ENCODE assay signal across 8 mouse cellular contexts in the genomic region with DNA sequence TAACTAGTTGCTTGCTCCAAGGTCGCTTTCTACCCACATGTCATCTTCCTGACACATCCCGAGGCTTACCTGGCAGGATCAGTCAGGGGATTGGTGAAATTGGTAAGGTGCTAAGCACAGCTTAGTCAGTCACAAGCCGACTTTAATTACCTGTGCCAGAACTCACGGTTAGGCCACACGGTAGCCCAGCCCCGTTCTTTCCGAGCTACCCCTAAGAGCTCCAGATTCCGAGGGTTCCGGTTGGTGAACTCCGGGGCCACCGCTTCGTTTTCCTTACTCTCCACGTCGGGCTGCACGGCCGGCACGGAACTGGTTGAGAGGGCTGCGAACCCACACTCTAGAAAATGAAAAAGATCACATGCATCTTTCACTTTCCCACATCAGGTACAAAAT. TPM values are rescaled to one million over a fixed set of nuclear protein-coding genes. Genes with fewer than 3 reads are reported as not detected.
DNase-seq lines count a peak whose midpoint lies in the region; ATAC-seq and TF ChIP-seq lines count a peak whose summit lies in the region.

A gene (plus strand): TSS at position 214 of the 393 bp plus-strand sequence.

- under 1% methylated on average over 18 of the region's 18 CpGs for WGBS in lung, embryonic 14.5 days
- 2% methylated on average over 18 of the region's 18 CpGs for WGBS in forebrain, embryonic 14.5 days
- 2% methylated on average over 18 of the region's 18 CpGs for WGBS in hindbrain, embryonic 11.5 days
- under 1% methylated on average over 18 of the region's 18 CpGs for WGBS in limb, embryonic 14.5 days

- no peak for DNase-seq in lung, embryonic 14.5 days
- DNase-seq in lung, adult 18-20 months = no peak
- DNase-seq in adrenal gland, postnatal 25 days = peak; percentile 14
- no peak for DNase-seq in forebrain, embryonic 14.5 days (ENCODE audit: low spot score)
- DNase-seq in hindbrain, embryonic 11.5 days (ENCODE audit: low spot score) = no peak
- DNase-seq in limb, embryonic 14.5 days (ENCODE audit: low spot score) = no peak
- DNase-seq in retina, embryonic 14.5 days (ENCODE audit: low spot score) = peak; percentile 12
- DNase-seq in urinary bladder, postnatal 14 days (ENCODE audit: low spot score) = no peak

- no peak for TF ChIP-seq POLR2A in limb, embryonic 14.5 days (IDR thresholded peaks at IDR 0.05; ENCODE audit: borderline replicate concordance, extremely low read depth, insufficient read depth, insufficient read length)

- H3K27me3 ChIP-seq in lung, embryonic 14.5 days (ENCODE audit: insufficient read depth, low read length) = no peaks in the 10 kb centered on the region
- H3K27me3 ChIP-seq in forebrain, embryonic 14.5 days (replicated peaks; ENCODE audit: control insufficient read depth, insufficient read depth, low read length) = no peaks in the 10 kb centered on the region
- H3K27me3 ChIP-seq in hindbrain, embryonic 11.5 days (ENCODE audit: control insufficient read depth, insufficient read depth, low read length) = no peaks in the 10 kb centered on the region
- no peaks in the 10 kb centered on the region for H3K27me3 ChIP-seq in limb, embryonic 14.5 days (ENCODE audit: control insufficient read depth, insufficient read depth, low read length)

- H3K36me3 ChIP-seq in lung, embryonic 14.5 days (ENCODE audit: insufficient read depth) = peaks cover 57% of the 10 kb centered on the region
- H3K36me3 ChIP-seq in forebrain, embryonic 14.5 days (ENCODE audit: control insufficient read depth, insufficient read depth, low read length) = peaks cover 55% of the 10 kb centered on the region
- peaks cover 7% of the 10 kb centered on the region for H3K36me3 ChIP-seq in hindbrain, embryonic 11.5 days (ENCODE audit: control insufficient read depth, insufficient read depth, low read length)
- peaks cover 61% of the 10 kb centered on the region for H3K36me3 ChIP-seq in limb, embryonic 14.5 days (ENCODE audit: control insufficient read depth, insufficient read depth, low read length)

- TF ChIP-seq CTCF in lung, embryonic 14.5 days (IDR thresholded peaks at IDR 0.05; ENCODE audit: low read depth) = no peak

- peak within 1 kb of the TSS; percentile 92 for H3K27ac ChIP-seq in lung, embryonic 14.5 days (ENCODE audit: low read depth)
- H3K27ac ChIP-seq in forebrain, embryonic 14.5 days (ENCODE audit: low read depth, low read length) = peak within 1 kb of the TSS; percentile 84
- H3K27ac ChIP-seq in hindbrain, embryonic 11.5 days (ENCODE audit: low read depth, low read length) = peak within 1 kb of the TSS; percentile 78
- peak within 1 kb of the TSS; percentile 93 for H3K27ac ChIP-seq in limb, embryonic 14.5 days (replicated peaks; ENCODE audit: low read depth, low read length)

- peak within 1 kb of the TSS; percentile 93 for H3K4me3 ChIP-seq in lung, embryonic 14.5 days (ENCODE audit: low read depth, low read length)
- peak within 1 kb of the TSS; percentile 91 for H3K4me3 ChIP-seq in forebrain, embryonic 14.5 days (ENCODE audit: low read depth, low read length)
- peak within 1 kb of the TSS; percentile 87 for H3K4me3 ChIP-seq in hindbrain, embryonic 11.5 days (ENCODE audit: low read depth, low read length)
- H3K4me3 ChIP-seq in limb, embryonic 14.5 days (replicated peaks; ENCODE audit: low read length) = peak within 1 kb of the TSS; percentile 94

- ATAC-seq in lung, embryonic 14.5 days (ENCODE audit: insufficient read depth) = 0 out of 2 replicates have a peak, but pooled peaks have one; percentile 2
- ATAC-seq in forebrain, embryonic 14.5 days = no peak
- ATAC-seq in hindbrain, embryonic 11.5 days (ENCODE audit: low FRiP score) = peak; percentile 10
- ATAC-seq in limb, embryonic 14.5 days (ENCODE audit: low FRiP score, low read depth) = no peak

- H3K9ac ChIP-seq in lung, embryonic 14.5 days = peak within 1 kb of the TSS; percentile 99
- peak within 1 kb of the TSS; percentile 96 for H3K9ac ChIP-seq in forebrain, embryonic 14.5 days (ENCODE audit: low read length)
- peak within 1 kb of the TSS; percentile 93 for H3K9ac ChIP-seq in hindbrain, embryonic 11.5 days (ENCODE audit: low read depth, low read length)
- peak within 1 kb of the TSS; percentile 99 for H3K9ac ChIP-seq in limb, embryonic 14.5 days (ENCODE audit: low read depth, low read length, severe bottlenecking)

- H3K4me2 ChIP-seq in lung, embryonic 14.5 days = peak within 1 kb of the TSS; percentile 68
- peak within 1 kb of the TSS; percentile 90 for H3K4me2 ChIP-seq in forebrain, embryonic 14.5 days (ENCODE audit: low read length)
- peak within 1 kb of the TSS; percentile 83 for H3K4me2 ChIP-seq in hindbrain, embryonic 11.5 days (replicated peaks; ENCODE audit: low read depth, low read length)
- H3K4me2 ChIP-seq in limb, embryonic 14.5 days (replicated peaks; ENCODE audit: low read depth, low read length, severe bottlenecking) = peak within 1 kb of the TSS; percentile 84

- no peaks in the 10 kb centered on the region for H3K9me3 ChIP-seq in lung, embryonic 14.5 days (ENCODE audit: low read depth, low read length)
- no peaks in the 10 kb centered on the region for H3K9me3 ChIP-seq in forebrain, embryonic 14.5 days (replicated peaks; ENCODE audit: control insufficient read depth, low read length)
- H3K9me3 ChIP-seq in hindbrain, embryonic 11.5 days (ENCODE audit: control insufficient read depth, low read length) = no peaks in the 10 kb centered on the region
- H3K9me3 ChIP-seq in limb, embryonic 14.5 days (ENCODE audit: control insufficient read depth, low read length) = no peaks in the 10 kb centered on the region

- no peaks in the 10 kb centered on the region; the same call in 1 of the 2 replicates for H3K4me1 ChIP-seq in lung, embryonic 14.5 days (ENCODE audit: insufficient read depth)
- peaks cover 6% of the 10 kb centered on the region; the same call in 1 of the 2 replicates for H3K4me1 ChIP-seq in forebrain, embryonic 14.5 days (ENCODE audit: control insufficient read depth, insufficient read depth, low read length)
- no peaks in the 10 kb centered on the region for H3K4me1 ChIP-seq in hindbrain, embryonic 11.5 days (replicated peaks; ENCODE audit: control insufficient read depth, insufficient read depth, low read length)
- H3K4me1 ChIP-seq in limb, embryonic 14.5 days (ENCODE audit: control insufficient read depth, insufficient read depth, low read length) = peaks cover 9% of the 10 kb centered on the region; the same call in 1 of the 2 replicates

RNA-seq across cellular contexts. Expression of the gene that starts here (rescaled TPM):
- 469 and 508 TPM in 2 replicates for polyA plus RNA-seq in lung, embryonic 14.5 days (2014; fragmentation: Nextera tagmentation; extraction: Ambion mirVana)
- 206 and 219 TPM in 2 replicates for total RNA-seq in adrenal gland, postnatal 25 days (2021)
- 462 and 494 TPM in 2 replicates for polyA plus RNA-seq in forebrain, embryonic 14.5 days (2014; fragmentation: Nextera tagmentation; extraction: Ambion mirVana)
- polyA plus RNA-seq in hindbrain, embryonic 11.5 days (2014; fragmentation: Nextera tagmentation; extraction: Ambion mirVana) = 546 and 558 TPM in 2 replicates
- 184 and 212 TPM in 2 replicates for polyA plus RNA-seq in limb, embryonic 14.5 days (2012; rRNA removed)
- 386 and 395 TPM in 2 replicates for polyA plus RNA-seq in limb, embryonic 14.5 days (2014; fragmentation: Nextera tagmentation; extraction: Ambion mirVana)

Comparison
In these comparisons a context has a peak if more than half of its experiments do, and no peak if none do; other contexts are left out.
1. ATAC-seq: peak in lung, embryonic 14.5 days (single experiment) and hindbrain, embryonic 11.5 days (single experiment); none in forebrain, embryonic 14.5 days (single experiment) and limb, embryonic 14.5 days (single experiment).
2. DNase-seq: peak in adrenal gland, postnatal 25 days (single experiment) and retina, embryonic 14.5 days (single experiment); none in lung, embryonic 14.5 days (single experiment), lung, adult 18-20 months (0 of 2), forebrain, embryonic 14.5 days (single experiment), hindbrain, embryonic 11.5 days (single experiment), limb, embryonic 14.5 days (single experiment) and urinary bladder, postnatal 14 days (single experiment).
3. Peak in every context shown above with its lines, with median percentiles within 50 percentile points of each other: H3K27ac ChIP-seq, H3K4me2 ChIP-seq, H3K4me3 ChIP-seq and H3K9ac ChIP-seq.